Mouse (Mus musculus) lung, embryonic 16.5 days (tissue): ENCODE measurements around the gene Smyd3. TPM values are rescaled to one million over a fixed set of nuclear protein-coding genes. Genes with fewer than 3 reads are reported as not detected.

Source experiments
- ATAC-seq: fragments of 200-750 bp; cut with Nextera tagmentation; 2 replicates; pipeline ENCODE4 v1.8.0; 2017; ENCODE audit warnings: low read depth, mild to moderate bottlenecking, moderate library complexity
- H3K27ac ChIP-seq: fragments of 300-500 bp; sonication (generic); 2 replicates; pipeline ENCODE4 v1.5.1; 2014; ENCODE audit warnings: mild to moderate bottlenecking, control low read depth, low read length
- H3K27me3 ChIP-seq: fragments of 300-500 bp; sonication (generic); 2 replicates; pipeline ENCODE4 v1.6.1; 2014; ENCODE audit warnings: low read depth, low read length, mixed read lengths; ENCODE audit not compliant: control insufficient read depth, insufficient read depth
- H3K36me3 ChIP-seq: fragments of 300-500 bp; sonication (generic); 2 replicates; pipeline ENCODE4 v1.6.1; 2014; ENCODE audit warnings: low read length; ENCODE audit not compliant: control insufficient read depth, insufficient read depth
- H3K4me1 ChIP-seq: fragments of 300-500 bp; sonication (generic); replicated peaks from 2 replicates; pipeline ENCODE4 v1.6.1; 2014; ENCODE audit warnings: low read length, mixed read lengths; ENCODE audit not compliant: control insufficient read depth, insufficient read depth
- H3K4me2 ChIP-seq: fragments of 300-500 bp; sonication (generic); 2 replicates; pipeline ENCODE4 v1.6.1; 2014; ENCODE audit warnings: low read depth, low read length, control low read depth
- H3K4me3 ChIP-seq: fragments of 300-500 bp; sonication (generic); 2 replicates; pipeline ENCODE4 v1.5.1; 2014; ENCODE audit warnings: mild to moderate bottlenecking, low read length, control low read depth
- H3K9ac ChIP-seq: fragments of 300-500 bp; sonication (generic); 2 replicates; pipeline ENCODE4 v1.6.1; 2014; ENCODE audit warnings: low read length, control low read depth
- H3K9me3 ChIP-seq: fragments of 300-500 bp; sonication (generic); 2 replicates; pipeline ENCODE4 v1.6.1; 2016; ENCODE audit warnings: low read length; ENCODE audit not compliant: control insufficient read depth
- WGBS: fragments of 180-500 bp; shearing (Covaris S2); extraction: QIAGEN DNeasy Blood & Tissue Kit; methylation state at CpG from one replicate; pipeline ENCODE4 v1.1.7; 2014; 5-methylcytosine and 5-hydroxymethylcytosine counted together
- polyA plus RNA-seq: library from polyadenylated mRNA; unstranded; fragments of >200 nt; fragmentation: Nextera tagmentation; extraction: Ambion mirVana; gene quantifications from 2 replicates; pipeline ENCODE4 v1.2.1, GENCODE M21; 2015

Smyd3 gene
- polyA plus RNA-seq, 1 experiment from 2014 or later = 16.8 TPM

GRCm38 (mm10) chr1:179254531-179254930, 263.3 kb downstream of the Smyd3 start:
- Histone ChIP-seq H3K4me1 (0 out of 2 replicates have a peak, but pooled peaks cover 3% of the 10 kb centered on the region), H3K4me2 (no peak overlapping the region), H3K27ac (no peak overlapping the region), H3K4me3 (no peak overlapping the region), H3K9me3 (no peaks in the 10 kb centered on the region), H3K27me3 (no peaks in the 10 kb centered on the region), H3K9ac (no peak overlapping the region), H3K36me3 (no peaks in the 10 kb centered on the region)
- 58% methylated on average over 3 of the region's 3 CpGs for WGBS
- no peak for ATAC-seq

DNA sequence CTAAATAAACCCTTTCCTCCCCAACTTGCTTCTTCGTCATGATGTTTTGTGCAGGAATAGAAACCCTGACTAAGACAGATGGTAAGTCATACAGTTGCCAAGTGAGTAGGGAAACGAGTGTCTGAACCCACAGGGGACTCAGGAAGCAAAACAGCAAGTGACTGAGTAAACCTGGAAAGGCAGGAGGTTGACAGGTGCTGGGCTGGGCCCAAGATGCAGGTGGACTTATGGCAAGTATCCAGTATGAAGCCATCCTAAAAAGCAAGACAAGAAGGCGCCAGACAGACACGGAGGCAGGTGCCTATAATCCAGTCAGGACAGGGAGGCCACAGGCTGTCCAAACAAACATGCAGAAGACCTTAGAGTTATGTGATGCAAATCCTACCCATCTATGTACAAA, 265.2 kb downstream of the Smyd3 start:
- H3K27ac ChIP-seq = no peak overlapping the region
- no peak overlapping the region for H3K9ac ChIP-seq
- ATAC-seq = no peak
- H3K36me3 ChIP-seq = no peaks in the 10 kb centered on the region
- no peaks in the 10 kb centered on the region for H3K4me1 ChIP-seq
- no peaks in the 10 kb centered on the region for H3K27me3 ChIP-seq
- H3K9me3 ChIP-seq = no peaks in the 10 kb centered on the region
- WGBS = 65% methylated on average over 4 of the region's 4 CpGs
- H3K4me2 ChIP-seq = no peak overlapping the region
- no peak overlapping the region for H3K4me3 ChIP-seq

DNA sequence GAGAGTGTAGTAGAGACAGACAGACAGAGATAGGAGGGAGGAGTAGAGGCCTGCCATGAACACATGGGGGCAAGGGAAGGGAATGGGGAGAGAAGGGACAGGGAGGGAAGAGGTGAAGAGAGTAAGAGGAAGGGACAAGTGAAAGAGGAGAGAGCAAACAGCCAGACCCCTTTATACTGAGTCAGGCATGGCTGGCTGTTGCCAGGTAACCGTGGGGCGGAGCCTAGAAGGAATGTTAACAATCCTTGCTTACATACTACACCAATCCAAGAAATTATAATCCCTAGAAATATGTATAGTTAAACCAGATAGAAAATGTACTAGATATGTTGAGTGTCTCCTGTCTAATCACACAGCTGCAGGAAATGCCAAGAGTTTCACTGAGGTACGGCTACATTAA, 267.5 kb downstream of the Smyd3 start:
- WGBS = 83% methylated on average over 3 of the region's 3 CpGs
- H3K4me3 ChIP-seq = no peak overlapping the region
- no peak for ATAC-seq
- no peaks in the 10 kb centered on the region for H3K27me3 ChIP-seq
- H3K4me1 ChIP-seq = no peaks in the 10 kb centered on the region
- H3K36me3 ChIP-seq = no peaks in the 10 kb centered on the region
- H3K9ac ChIP-seq = no peak overlapping the region
- H3K4me2 ChIP-seq = no peak overlapping the region
- no peaks in the 10 kb centered on the region for H3K9me3 ChIP-seq
- no peak overlapping the region for H3K27ac ChIP-seq

DNA sequence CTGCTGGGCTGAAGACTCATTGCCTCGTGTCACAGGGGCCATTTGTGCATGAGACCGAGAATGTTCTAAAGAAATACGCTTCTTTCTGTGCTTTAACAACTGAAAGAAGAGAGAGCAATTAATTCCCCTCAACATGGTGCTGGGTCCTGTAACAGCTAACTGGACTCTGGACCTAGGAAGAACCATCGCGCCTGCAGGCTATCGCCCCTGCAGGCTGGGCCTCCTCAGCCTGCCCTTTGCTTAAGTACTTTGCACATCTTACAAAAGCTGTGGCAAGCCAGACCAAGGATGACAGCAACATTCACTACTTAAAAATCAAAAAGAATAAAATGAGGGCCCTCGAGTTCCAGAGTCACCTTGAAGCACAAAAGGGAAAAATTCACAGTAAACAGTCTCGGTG, 274.3 kb downstream of the Smyd3 start:
- no peak overlapping the region for H3K9ac ChIP-seq
- no peak overlapping the region for H3K27ac ChIP-seq
- H3K4me1 ChIP-seq = no peaks in the 10 kb centered on the region
- no peaks in the 10 kb centered on the region for H3K9me3 ChIP-seq
- no peaks in the 10 kb centered on the region for H3K27me3 ChIP-seq
- H3K4me3 ChIP-seq = no peak overlapping the region
- ATAC-seq = no peak
- no peaks in the 10 kb centered on the region for H3K36me3 ChIP-seq
- 78% methylated on average over 8 of the region's 8 CpGs for WGBS
- no peak overlapping the region for H3K4me2 ChIP-seq

- no peak overlapping the region for H3K4me3 ChIP-seq
- no peaks in the 10 kb centered on the region for H3K9me3 ChIP-seq
- ATAC-seq = no peak
- H3K9ac ChIP-seq = no peak overlapping the region
- H3K4me1 ChIP-seq = no peaks in the 10 kb centered on the region
- H3K36me3 ChIP-seq = no peaks in the 10 kb centered on the region
- no peaks in the 10 kb centered on the region for H3K27me3 ChIP-seq
- no peak overlapping the region for H3K4me2 ChIP-seq
- 83% methylated on average over 6 of the region's 6 CpGs for whole genome bisulfite sequencing
- H3K27ac ChIP-seq = no peak overlapping the region
Measured at GRCm38 (mm10) chr1:179240663-179241279, 277.1 kb downstream of the Smyd3 start.

DNA sequence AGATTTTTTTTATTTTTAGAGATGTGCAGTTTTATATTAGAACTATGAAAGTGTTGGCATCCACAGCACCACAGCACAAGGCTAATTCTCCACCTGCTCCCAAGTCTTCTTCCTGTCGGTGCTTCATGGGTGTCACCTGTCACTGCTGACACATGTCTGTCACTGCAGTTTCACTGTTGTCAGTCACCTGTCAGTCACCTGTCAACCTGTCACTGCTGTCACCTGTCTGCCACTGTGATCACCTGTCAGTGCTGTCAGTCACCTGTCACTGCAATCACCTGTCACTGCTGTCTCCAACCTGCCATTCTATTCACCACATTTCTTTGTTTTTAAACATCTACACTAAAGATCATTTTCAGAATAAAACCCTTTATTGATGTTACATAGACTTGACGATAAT, 279.2 kb downstream of the Smyd3 start:
- H3K9ac ChIP-seq = no peak overlapping the region
- no peak overlapping the region for H3K4me3 ChIP-seq
- no peaks in the 10 kb centered on the region for H3K4me1 ChIP-seq
- WGBS = 61% methylated on average over 2 of the region's 2 CpGs
- H3K9me3 ChIP-seq = no peaks in the 10 kb centered on the region
- H3K27me3 ChIP-seq = no peaks in the 10 kb centered on the region
- no peaks in the 10 kb centered on the region for H3K36me3 ChIP-seq
- no peak overlapping the region for H3K27ac ChIP-seq
- no peak overlapping the region for H3K4me2 ChIP-seq
- no peak for ATAC-seq

GRCm38 (mm10) chr1:179237989-179238388, 279.9 kb downstream of the Smyd3 start:
- no peaks in the 10 kb centered on the region for H3K36me3 ChIP-seq
- 50% methylated on average over 7 of the region's 7 CpGs for WGBS
- no peaks in the 10 kb centered on the region for H3K27me3 ChIP-seq
- H3K27ac ChIP-seq = no peak overlapping the region
- no peak for ATAC-seq
- H3K4me3 ChIP-seq = no peak overlapping the region
- H3K9me3 ChIP-seq = no peaks in the 10 kb centered on the region
- H3K9ac ChIP-seq = no peak overlapping the region
- H3K4me1 ChIP-seq = no peaks in the 10 kb centered on the region
- H3K4me2 ChIP-seq = no peak overlapping the region

- Histone ChIP-seq H3K9ac (no peak overlapping the region), H3K27me3 (no peaks in the 10 kb centered on the region), H3K9me3 (no peaks in the 10 kb centered on the region), H3K4me1 (0 out of 2 replicates have a peak, but pooled peaks cover 3% of the 10 kb centered on the region), H3K4me2 (no peak overlapping the region), H3K4me3 (no peak overlapping the region), H3K36me3 (no peaks in the 10 kb centered on the region), H3K27ac (no peak overlapping the region)
- no peak for ATAC-seq
- 45% methylated on average over 8 of the region's 8 CpGs for WGBS
Measured at GRCm38 (mm10) chr1:179236217-179236840, 281.5 kb downstream of the Smyd3 start.

- H3K27ac ChIP-seq = peak overlapping the region; percentile 47
- no peak overlapping the region for H3K9ac ChIP-seq
- no peaks in the 10 kb centered on the region for H3K27me3 ChIP-seq
- 0 out of 2 replicates have a peak, but pooled peaks cover 3% of the 10 kb centered on the region for H3K4me1 ChIP-seq
- 35% methylated on average over 13 of the region's 13 CpGs for WGBS
- H3K4me3 ChIP-seq = no peak overlapping the region
- H3K36me3 ChIP-seq = no peaks in the 10 kb centered on the region
- peak; percentile 82 for ATAC-seq
- H3K4me2 ChIP-seq = no peak overlapping the region
- H3K9me3 ChIP-seq = no peaks in the 10 kb centered on the region
Measured at GRCm38 (mm10) chr1:179231777-179232661, 285.8 kb downstream of the Smyd3 start.
